Mouse (Mus musculus) bone marrow macrophage, adult 2 months (primary cell): ENCODE results near the gene Acin1. TPM values are rescaled to one million over a fixed set of nuclear protein-coding genes. Genes with fewer than 3 reads are reported as not detected.
A peak's percentile ranks its signal among the peaks of the same experiment; 100 is the strongest.

Source experiments
- H3K27ac ChIP-seq: 2 replicates; pipeline ENCODE4 v1.5.1; 2012; ENCODE audit warnings: low read depth, low read length; ENCODE audit not compliant: insufficient read depth
- H3K4me1 ChIP-seq: 2 replicates; pipeline ENCODE4 v1.6.1; 2012; ENCODE audit warnings: low read length; ENCODE audit not compliant: control insufficient read depth, insufficient read depth
- H3K4me3 ChIP-seq: 2 replicates; pipeline ENCODE4 v1.5.1; 2012; ENCODE audit warnings: mild to moderate bottlenecking, low read length, moderate library complexity; ENCODE audit not compliant: insufficient read depth
- CTCF ChIP-seq: IDR thresholded peaks from 2 replicates; pipeline ENCODE4 v1.5.1; 2012; ENCODE audit warnings: low read depth, mild to moderate bottlenecking, low read length, moderate library complexity
- POLR2A ChIP-seq: IDR thresholded peaks from 2 replicates; pipeline ENCODE4 v1.6.1; 2012; ENCODE audit warnings: mild to moderate bottlenecking, low read depth, low read length, borderline replicate concordance
- polyA plus RNA-seq: library from polyadenylated mRNA; stranded (reverse); fragments of >200 nt; gene quantifications from 2 replicates; pipeline ENCODE4 v1.2.4, GENCODE M21; 2012; ENCODE audit not compliant: missing spikeins, insufficient read depth, insufficient read length

The Acin1 gene
- polyA plus RNA-seq, 1 experiment: 226 TPM

GRCm38 (mm10) chr14:54703207-54703606, 16.5 kb upstream of the Acin1 start:
- H3K4me3 ChIP-seq: no peak overlapping the region
- H3K4me1 ChIP-seq: no peaks in the 10 kb centered on the region
- TF ChIP-seq CTCF (no peak), POLR2A (no peak)
- no peak overlapping the region for H3K27ac ChIP-seq

GRCm38 (mm10) chr14:54701298-54701697, 14.6 kb upstream of the Acin1 start:
- Histone ChIP-seq H3K27ac (no peak overlapping the region), H3K4me3 (no peak overlapping the region), H3K4me1 (no peaks in the 10 kb centered on the region)
- no peak for TF ChIP-seq POLR2A
- TF ChIP-seq CTCF: peak; percentile 83

- TF ChIP-seq CTCF (no peak), POLR2A (no peak)
- peaks cover 4% of the 10 kb centered on the region; the same call in 1 of the 2 replicates for H3K4me1 ChIP-seq
- H3K27ac ChIP-seq: no peak overlapping the region
- no peak overlapping the region for H3K4me3 ChIP-seq
Observed at GRCm38 (mm10) chr14:54699586-54699985, 12.9 kb upstream of the Acin1 start.

DNA sequence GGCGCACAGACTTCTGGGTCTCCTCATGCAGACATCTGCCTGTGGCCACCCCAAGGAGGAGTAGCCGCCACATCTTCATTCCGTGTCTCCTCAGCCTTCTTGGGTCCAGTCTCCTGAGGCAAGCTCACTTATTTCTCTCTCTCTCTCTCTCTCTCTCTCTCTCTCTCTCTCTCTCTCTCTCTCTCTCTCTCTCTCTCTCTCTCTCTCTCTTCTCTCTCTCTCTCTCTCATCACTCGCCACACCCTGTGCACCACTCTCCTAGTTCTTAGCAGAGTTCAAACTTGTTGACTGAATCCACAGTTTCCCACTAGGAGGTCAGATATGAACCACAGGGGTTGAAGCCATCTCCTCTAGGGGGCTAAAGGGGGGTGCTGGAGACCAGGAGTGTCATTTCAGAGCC, 12.0 kb upstream of the Acin1 start, which contains the start of gene Gm29776:
TSS of gene Gm29776 (minus strand) at position 101 of the 400 bp plus-strand sequence.
- Histone ChIP-seq H3K4me1 (peaks cover 4% of the 10 kb centered on the region; the same call in 1 of the 2 replicates), H3K4me3 (no peak within 1 kb of the TSS)
- TF ChIP-seq POLR2A: no peak
- TF ChIP-seq CTCF: no peak

DNA sequence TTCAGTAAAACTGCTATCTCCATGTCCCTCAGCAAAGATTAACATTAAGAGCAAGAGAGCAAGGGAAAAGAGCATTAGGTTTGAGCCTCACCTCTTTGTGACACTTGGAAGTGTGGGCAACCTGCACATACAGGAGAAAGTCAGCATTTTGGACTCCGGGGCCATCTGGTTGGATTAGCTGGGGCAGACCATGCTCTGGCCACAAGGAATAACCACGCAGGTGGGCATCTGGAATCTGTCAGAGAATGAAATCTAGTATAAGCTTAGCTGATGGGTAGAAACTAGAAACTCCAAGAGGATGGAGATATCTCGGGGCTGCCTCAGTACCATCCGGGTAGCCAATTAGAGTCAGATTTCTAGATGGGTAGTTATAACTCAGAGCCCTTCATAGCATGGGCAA, 10.0 kb upstream of the Acin1 start:
- Histone ChIP-seq H3K27ac (no peak overlapping the region), H3K4me3 (no peak overlapping the region), H3K4me1 (peaks cover 4% of the 10 kb centered on the region; the same call in 1 of the 2 replicates)
- no peak for TF ChIP-seq CTCF
- TF ChIP-seq POLR2A: no peak

More for the DNA sequence above, 12.0 kb upstream of the Acin1 start, which contains the start of gene Gm29776:
- H3K27ac ChIP-seq: no peak within 1 kb of the TSS

DNA sequence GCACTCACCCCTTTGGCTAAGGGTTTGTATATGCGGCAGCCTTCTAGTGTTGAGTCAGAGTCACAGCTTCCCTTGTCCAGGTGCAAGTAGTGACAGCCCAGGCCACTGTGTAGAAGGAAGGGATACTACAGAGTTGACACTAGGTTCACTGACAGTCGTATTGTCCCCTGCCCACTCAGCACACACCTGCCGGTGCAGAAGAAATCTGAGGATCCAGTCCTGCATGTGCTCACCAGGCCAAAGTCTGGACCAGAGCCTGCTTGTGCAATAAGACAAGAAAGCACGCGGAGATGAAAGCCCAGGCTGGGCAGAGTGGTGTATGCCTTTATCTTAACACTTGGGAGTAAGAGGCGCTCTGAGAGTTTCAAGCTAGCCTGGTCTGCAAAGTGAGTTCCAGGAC, 8.3 kb upstream of the Acin1 start:
- no peak for TF ChIP-seq CTCF
- H3K4me3 ChIP-seq: no peak overlapping the region
- H3K4me1 ChIP-seq: peaks cover 4% of the 10 kb centered on the region; the same call in 1 of the 2 replicates
- H3K27ac ChIP-seq: no peak overlapping the region

- peak overlapping the region; percentile 79 for H3K4me3 ChIP-seq
- peak overlapping the region; percentile 90 for H3K27ac ChIP-seq
- H3K4me1 ChIP-seq: peaks cover 8% of the 10 kb centered on the region
- TF ChIP-seq POLR2A: no peak
- no peak for TF ChIP-seq CTCF
Observed at GRCm38 (mm10) chr14:54687251-54687650, 520 bp upstream of the Acin1 start.

DNA sequence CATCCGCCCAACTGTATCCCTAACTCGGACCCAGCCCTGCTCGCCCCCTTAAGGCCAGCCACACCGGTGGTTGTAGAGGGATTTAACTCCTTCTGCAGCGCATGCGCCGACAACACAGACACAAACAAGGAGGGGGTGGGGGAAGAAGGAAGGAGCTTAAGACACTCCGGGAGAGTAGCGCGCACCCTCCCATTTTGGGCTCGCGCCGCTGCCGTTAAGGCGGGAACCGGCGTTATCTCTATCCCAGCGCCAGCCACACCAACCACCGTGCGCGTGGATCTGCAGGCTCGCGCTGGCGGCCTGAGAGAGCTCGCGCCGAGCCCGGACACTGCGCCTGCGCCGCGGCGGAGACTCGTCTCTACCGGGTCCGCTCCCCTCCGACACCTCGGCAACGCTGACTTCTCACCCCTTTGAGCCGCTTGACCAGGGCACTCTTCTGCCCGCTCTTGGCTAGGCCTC, 639 bp downstream of the Acin1 start, which contains the start of gene 1700123O20Rik:
TSS of gene 1700123O20Rik (plus strand) at position 154 of the 459 bp plus-strand sequence.
- Histone ChIP-seq H3K4me1 (peaks cover 8% of the 10 kb centered on the region), H3K27ac (peak within 1 kb of the TSS; percentile 90), H3K4me3 (peak within 1 kb of the TSS; percentile 79)
- TF ChIP-seq CTCF (no peak), POLR2A (0 out of 2 replicates have a peak, but pooled peaks have one; percentile 22)

- TF ChIP-seq POLR2A: no peak
- TF ChIP-seq CTCF: no peak
- peaks cover 8% of the 10 kb centered on the region for H3K4me1 ChIP-seq
- peak overlapping the region; percentile 79 for H3K4me3 ChIP-seq
- H3K27ac ChIP-seq: 0 out of 2 replicates have a peak overlapping the region, but pooled peaks have one; percentile 90
Observed at GRCm38 (mm10) chr14:54685471-54685870, 1.3 kb downstream of the Acin1 start.

- TF ChIP-seq POLR2A (no peak), CTCF (no peak)
- Histone ChIP-seq H3K4me1 (no peaks in the 10 kb centered on the region), H3K4me3 (no peak overlapping the region), H3K27ac (no peak overlapping the region)
Observed at GRCm38 (mm10) chr14:54682396-54682795, 4.3 kb downstream of the Acin1 start.
